Mouse (Mus musculus) ES-Bruce4 (cell line): Measurements from ENCODE around the gene Slc13a3.

Source experiments
- CTCF ChIP-seq: IDR thresholded peaks from one replicate; pipeline ENCODE4 v1.8.1; 2011; ENCODE audit warnings: low read depth, low read length
- EP300 ChIP-seq: IDR thresholded peaks from 2 replicates; pipeline ENCODE4 v1.6.1; 2011; ENCODE audit warnings: low read depth, low read length; ENCODE audit not compliant: insufficient read depth
- POLR2A ChIP-seq: IDR thresholded peaks from one replicate; pipeline ENCODE4 v1.8.1; 2011; ENCODE audit warnings: low read length; ENCODE audit not compliant: insufficient read depth

GRCm38 (mm10) chr2:165459663-165460062 lies 13.4 kb downstream of the Slc13a3 start:
- TF ChIP-seq POLR2A (no peak), CTCF (no peak), EP300 (no peak)
